Mouse (Mus musculus) liver, adult 2 months (tissue): ENCODE data around the gene Kif1a.

Source experiments
- CTCF ChIP-seq: fragments of 200-500 bp; IDR thresholded peaks from 2 replicates; pipeline ENCODE4 v1.5.1; 2011; ENCODE audit warnings: low read depth, low read length, control low read depth
- POLR2A ChIP-seq: fragments of 200-500 bp; IDR thresholded peaks from 2 replicates; pipeline ENCODE4 v1.6.1; 2011; ENCODE audit warnings: low read length, control low read depth; ENCODE audit not compliant: insufficient read depth; ENCODE audit errors: extremely low read depth

GRCm38 (mm10) chr1:93046153-93046789 lies 55.5 kb downstream of the Kif1a start:
- no peak for TF ChIP-seq POLR2A
- TF ChIP-seq CTCF: no peak
